Mouse (Mus musculus) retina, postnatal 7 days (tissue): ENCODE data around the gene Mlf1.

Experiments used
- DNase-seq: peaks from one replicate; pipeline ENCODE4 v3.0.0-alpha.2; 2012; ENCODE audit warnings: low read depth, low spot score

Gene Mlf1

DNA sequence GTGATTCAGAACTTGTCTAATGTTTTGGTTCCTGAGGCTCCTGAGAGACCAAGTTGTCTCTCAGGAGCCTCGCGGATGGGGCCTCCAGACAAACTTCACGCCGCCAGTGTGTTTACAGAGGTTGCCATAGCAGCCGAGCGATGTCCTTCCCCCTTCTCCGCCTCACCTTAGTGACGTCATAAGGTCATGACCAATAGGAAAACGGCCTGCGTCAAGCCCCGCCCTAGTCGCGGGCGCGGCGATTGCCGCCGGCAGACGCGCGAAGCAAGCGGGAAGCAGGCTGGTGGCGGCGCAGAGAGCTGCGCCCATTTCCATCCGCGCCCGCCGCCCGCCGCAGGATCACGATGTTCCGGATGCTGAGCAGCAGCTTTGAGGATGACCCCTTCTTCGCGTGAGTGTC, at the start of gene Mlf1:
TSS of gene Mlf1 (plus strand) at position 226 of the 400 bp plus-strand sequence.
- peak; percentile 84 for DNase-seq

DNA sequence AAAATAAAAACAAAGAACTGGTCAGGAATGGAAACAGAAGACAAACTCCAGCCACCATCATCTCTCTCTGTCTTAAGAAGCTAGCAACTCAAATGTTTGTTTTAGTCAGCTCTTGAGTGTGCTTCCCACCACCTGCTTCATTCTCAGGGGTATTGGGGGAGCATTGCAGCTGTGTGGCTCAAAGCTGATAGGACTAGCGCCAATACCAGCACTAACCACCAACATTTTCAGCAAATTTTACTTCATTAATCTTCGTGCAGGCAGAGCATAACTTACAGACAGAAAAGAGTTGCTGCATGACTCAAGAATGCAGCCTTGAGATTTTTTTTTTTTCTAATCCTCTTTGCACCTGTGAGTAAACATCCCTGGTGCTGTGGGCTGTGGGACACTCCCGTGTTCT, 34.3 kb upstream of the Mlf1 start:
- no peak for DNase-seq

- DNase-seq = no peak
These were observed 33.0 kb upstream of the Mlf1 start for GRCm38 (mm10) chr3:67340921-67341320.

DNA sequence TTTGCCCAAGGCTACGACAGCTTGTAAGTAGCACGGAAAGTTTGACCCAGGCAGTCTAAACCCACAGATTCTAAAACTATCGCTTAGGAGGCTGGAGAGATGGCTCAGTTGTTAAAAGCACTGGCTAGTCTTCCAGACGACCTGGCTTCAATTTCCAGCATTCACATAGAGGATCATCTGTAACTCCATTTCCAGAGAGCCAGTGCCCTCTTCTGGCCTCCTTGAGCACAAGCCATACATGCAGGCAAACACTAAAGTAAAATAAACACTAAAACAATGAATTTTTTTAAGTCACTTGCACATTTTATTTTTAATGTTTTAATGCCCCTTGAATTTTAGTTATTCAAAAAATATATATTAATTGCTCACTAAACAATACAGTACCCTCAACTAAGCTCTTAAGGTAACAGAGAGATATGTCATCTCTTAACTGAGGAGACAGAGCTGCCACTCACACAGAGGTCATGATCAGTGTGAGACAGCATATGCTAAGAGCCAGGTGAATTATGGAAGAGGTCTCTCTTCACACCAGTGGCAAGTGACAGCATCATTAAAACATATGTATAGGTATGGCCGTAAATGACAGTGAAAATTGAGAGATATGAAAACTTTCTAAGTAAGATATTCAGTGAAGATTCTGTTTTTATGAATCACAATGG, 30.8 kb upstream of the Mlf1 start:
- peak; percentile 37 for DNase-seq

DNA sequence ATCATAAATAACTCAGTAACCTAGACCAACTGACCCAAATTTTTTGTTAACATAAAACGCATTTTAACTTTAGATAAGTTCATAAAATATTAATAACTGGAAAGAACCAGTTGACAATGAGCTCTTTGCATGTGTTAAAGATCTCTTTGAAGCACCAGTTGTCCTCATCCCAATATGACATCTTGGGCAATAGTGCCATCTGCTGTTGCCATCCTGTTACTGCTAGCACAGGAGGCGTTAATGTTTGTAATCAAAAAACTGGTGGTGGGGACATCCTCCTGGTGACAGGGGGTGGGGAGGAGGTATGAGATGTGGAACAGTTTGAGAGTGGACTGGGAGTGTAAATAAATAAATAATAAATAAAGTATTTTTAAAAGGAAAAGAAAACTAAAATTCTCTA, 29.3 kb upstream of the Mlf1 start:
- peak; percentile 50 for DNase-seq

- no peak for DNase-seq
These were observed 27.2 kb upstream of the Mlf1 start for GRCm38 (mm10) chr3:67346674-67347073.

GRCm38 (mm10) chr3:67351406-67352127, 22.3 kb upstream of the Mlf1 start:
- DNase-seq = no peak

- peak; percentile 57 for DNase-seq
These were observed 21.7 kb upstream of the Mlf1 start for GRCm38 (mm10) chr3:67352128-67352762.

DNA sequence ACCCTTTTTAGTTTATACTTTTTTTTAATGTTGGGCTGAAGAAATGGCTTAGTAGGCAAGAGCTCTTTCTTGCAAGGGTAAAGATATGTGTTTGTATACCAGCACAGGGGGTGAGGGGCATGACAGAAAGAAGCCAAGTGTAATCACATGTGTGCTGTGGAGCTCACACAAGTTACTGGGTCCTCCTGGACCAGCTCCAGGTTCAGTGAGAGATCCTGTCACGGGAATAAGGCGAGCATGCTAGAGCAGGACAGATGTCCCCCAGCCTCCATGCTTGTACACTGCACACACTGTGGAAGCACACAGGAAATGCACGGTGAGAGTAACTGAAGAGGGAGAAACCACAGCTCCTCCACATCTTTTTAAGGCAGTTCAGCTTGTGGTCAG, 21.1 kb upstream of the Mlf1 start:
- DNase-seq = no peak

DNA sequence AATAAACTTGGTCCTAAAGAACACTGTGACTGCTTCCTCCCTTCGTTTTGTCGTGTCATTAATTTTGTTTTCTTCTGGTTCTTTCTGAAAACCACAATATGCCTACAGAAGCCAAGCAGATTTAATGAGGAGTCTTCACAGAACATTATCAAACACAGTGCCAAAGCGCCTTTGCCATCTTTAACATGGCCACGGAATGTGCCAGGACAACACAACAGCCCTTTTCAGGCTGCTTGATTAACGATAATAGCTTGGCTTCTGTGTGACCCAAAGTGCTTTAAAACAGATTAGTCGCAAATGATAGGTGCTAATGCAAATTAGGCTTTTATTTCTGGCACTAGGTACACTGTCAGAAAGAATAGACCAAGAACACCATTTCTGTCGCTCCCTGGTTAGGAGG, 15.5 kb upstream of the Mlf1 start:
- no peak for DNase-seq

GRCm38 (mm10) chr3:67366087-67366892, 7.6 kb upstream of the Mlf1 start:
- no peak for DNase-seq

GRCm38 (mm10) chr3:67367481-67367880, 6.4 kb upstream of the Mlf1 start:
- no peak for DNase-seq

DNA sequence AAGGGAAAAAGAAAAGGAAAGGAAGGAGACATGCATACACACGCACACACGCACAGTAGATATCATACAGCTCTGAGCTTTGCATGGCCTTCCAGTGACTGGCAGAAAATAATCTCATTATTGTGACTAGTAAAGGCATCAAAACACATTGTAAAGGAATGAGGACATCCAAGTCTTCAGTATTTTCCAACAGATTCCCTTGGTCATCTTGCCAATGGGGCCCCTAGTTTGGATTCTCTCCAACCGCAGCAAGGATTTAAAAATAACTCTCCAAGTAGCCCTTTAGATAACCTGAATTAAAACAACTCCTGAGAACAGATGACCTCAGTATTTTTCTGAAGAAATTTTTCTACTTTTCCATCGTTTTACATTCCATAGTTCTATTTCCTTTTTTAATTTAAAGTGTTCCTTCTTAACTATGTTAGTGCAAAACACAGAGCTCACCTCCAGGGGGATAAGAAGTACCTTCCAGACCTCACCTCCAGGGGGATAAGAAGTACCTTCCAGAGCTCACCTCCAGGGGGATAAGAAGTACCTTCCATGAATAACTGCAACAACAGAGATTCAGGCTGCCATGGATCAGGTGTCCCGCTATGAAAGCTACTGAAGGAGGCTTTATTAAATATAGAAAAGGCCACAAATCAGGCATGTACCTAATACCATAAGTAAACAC, 4.4 kb upstream of the Mlf1 start:
- DNase-seq = no peak

- no peak for DNase-seq
These were observed 1.7 kb upstream of the Mlf1 start for GRCm38 (mm10) chr3:67372194-67372593.

- no peak for DNase-seq
These were observed 1.1 kb upstream of the Mlf1 start for GRCm38 (mm10) chr3:67372781-67373180.

GRCm38 (mm10) chr3:67374360-67374778, 472 bp downstream of the Mlf1 start:
- DNase-seq = no peak

GRCm38 (mm10) chr3:67375063-67375462, 1.2 kb downstream of the Mlf1 start, which contains the start of gene Gm17402:
Gene Gm17402 (minus strand): TSS chr3:67375163.
- DNase-seq = no peak

DNA sequence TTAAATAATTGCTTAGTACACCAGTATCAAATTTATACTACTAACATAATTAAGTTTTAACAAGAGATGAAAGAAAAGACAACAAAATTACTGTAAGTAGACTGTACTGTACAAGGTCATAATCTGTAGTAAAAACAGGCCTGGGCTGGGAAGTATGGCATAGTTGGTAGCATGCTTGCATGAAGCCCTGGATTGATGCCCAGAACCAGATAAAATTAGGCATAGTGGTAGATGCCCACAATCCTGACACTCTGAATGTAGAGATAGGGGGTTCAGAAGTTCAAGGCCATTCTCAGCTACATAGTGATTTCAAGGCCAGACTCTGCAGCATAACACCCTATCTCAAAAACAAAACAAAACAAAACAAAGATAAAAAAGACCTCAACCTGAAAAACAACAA, 4.3 kb downstream of the Mlf1 start:
- no peak for DNase-seq

GRCm38 (mm10) chr3:67429338-67429998, 55.6 kb downstream of the Mlf1 start:
- peak; percentile 13 for DNase-seq

DNA sequence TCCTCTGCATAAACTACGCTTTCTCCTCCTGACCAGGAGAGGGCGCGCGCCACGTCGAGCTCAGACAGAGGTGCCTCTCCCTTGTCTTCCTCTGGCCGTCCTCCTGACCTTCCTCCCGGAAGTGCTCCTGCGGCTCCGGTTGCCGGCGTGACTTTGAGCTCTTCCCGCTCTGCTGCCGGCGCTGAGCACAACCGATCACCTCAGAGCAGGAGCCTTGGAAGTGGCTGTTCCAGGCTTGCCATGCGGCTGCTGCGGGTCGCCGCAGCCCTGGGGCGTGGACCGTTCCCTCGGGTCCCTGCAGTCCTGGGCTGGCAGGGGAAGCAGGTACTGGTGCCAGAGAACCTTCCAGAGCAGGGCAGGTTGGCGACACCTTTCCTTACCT, 56.1 kb downstream of the Mlf1 start, which contains the start of gene Gfm1:
TSS of gene Gfm1 (plus strand) at position 98 of the 382 bp plus-strand sequence.
- DNase-seq = peak; percentile 80

- no peak for DNase-seq
These were observed 60.1 kb downstream of the Mlf1 start for GRCm38 (mm10) chr3:67434011-67434410.
